Mouse (Mus musculus): ENCODE results near the gene Slc19a1. TPM values are rescaled to one million over a fixed set of nuclear protein-coding genes. Genes with fewer than 3 reads are reported as not detected.

The Slc19a1 gene
- total RNA-seq, 2 experiments from 2014 or later: 6.5 to 7.0 TPM

DNA sequence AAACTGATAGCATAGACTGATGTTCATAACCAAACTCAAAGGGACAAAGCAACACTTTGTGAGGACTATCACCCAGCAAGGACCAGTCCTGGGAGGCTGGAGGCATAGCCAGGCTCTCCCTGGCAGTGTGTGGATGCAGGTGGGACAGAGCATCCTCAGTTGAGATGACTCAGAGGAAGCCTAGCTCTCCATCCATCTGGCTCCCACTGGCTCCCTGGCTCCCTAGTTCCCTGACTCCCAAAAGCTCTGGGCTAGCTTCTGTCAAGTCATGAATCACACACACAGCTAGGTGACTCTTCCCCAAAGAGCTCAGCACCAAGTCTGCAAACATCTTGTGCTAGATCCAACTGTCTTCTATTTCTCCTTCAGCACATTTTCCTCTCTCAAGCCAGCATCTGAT is 61.8 kb downstream of the Slc19a1 start:
- DNase-seq: no peak

DNA sequence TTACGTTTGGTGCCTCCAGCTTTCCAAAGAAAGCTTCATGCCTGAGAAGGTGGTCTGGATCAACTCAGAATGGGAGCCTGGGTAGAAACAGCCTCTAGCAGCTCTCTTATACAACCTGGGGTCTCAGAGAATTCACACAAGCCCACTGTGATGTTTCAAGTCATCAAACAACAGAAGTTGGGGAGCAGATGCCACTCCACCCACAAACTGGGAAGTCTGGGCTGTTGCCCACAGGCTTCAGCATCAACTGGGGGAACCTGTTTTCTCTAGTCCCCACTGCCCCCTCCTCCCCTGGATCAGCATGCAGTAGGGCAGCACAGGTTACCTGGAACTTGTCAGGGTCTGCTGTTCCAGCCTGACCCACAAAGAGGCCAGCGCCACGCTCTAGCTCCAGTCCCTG is 63.6 kb downstream of the Slc19a1 start:
- DNase-seq: no peak

DNA sequence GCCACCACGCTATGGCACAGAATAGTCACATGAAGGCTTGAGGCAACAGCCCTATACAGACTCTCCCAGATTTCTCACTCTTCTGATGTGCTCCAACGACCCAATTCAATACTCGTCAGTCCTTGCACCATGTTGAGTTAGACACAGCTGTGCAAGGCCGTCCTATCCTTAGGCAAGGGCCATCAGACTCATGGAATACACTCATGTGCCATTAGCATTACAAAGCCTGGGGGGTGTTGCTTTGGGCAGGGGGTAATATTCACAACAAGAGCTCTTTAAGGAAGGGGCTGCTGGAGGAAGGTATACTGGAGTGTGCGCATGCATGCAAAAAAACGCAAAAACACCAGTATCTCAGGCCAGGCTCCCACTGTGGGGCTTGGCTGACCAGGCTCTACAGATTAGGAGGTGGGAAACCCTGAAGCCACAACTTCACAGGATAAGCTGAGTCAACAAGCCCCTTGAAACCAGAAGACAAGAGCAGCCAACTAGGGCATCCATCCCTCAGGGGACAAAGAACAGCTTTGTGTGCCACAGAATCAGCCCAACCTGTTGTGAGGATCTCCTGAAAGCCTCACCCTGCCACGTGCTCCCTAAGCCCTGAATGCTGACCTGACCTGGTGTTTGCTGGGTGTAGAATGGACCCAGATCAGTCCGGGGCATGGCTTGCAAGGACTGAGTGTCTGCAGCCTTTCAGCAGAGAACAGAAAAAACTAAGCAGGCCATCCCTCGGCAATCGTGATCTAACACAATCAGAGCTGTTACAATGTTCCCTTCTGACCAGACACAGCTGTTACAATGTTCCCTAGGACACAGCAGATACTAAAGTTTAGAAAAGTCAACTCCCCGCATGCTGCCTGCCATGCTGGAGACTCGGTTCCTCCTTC is 65.2 kb downstream of the Slc19a1 start:
- no peak for DNase-seq

DNA sequence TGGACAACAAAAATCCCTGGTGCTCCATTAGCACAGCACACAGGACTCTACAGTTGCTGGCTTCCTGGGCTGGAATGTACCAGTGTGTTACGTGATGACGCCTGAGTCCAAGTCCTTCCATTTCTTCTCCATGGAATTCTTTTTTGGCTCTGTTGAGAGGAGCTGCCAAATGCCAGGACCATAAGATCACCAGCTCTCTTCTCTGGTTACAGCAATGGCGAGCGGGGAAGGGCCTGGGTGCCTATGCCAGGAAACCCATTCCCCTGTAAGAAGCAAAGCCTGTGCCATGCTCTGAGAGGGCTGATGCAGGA is 65.8 kb downstream of the Slc19a1 start:
- no peak for DNase-seq

DNA sequence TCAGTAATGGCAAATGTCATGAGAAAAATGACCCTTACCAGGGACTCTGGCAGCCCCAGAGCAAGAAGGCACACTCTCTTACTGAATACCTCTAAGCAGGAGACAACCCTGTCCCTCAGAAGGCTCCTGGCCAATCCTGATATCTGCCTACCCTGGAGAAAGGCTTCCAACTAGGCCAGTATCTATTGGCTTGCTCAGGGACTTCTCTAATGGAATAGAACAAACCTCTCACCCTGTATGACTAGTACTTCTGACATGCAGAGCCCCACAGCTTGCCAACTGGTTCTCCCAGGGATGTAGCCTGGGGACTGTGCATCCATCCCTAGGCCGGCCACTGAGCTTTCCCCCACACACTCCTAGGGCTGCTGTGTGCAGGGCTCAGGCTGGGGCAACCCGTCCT is 66.6 kb downstream of the Slc19a1 start:
- no peak for DNase-seq

DNA sequence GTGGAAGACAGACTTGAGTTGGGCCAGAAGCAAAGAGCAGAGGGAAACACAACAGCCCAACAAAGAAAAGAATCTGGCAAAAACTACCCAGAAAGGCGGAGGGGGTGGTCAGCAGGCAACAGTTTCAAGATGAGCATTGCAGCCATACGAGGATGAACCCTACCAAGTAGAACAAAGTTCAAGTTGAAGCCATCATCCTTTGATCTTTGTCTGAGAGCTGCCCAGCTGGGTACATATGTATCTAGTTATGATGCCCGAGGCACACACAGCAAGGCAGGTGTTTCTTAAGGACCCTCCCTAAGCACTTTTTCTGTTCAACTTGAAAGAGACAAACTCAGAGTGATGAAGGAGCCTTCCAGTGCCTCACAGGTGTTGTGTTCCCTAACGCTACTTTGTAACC is 67.7 kb downstream of the Slc19a1 start:
- DNase-seq: no peak

DNA sequence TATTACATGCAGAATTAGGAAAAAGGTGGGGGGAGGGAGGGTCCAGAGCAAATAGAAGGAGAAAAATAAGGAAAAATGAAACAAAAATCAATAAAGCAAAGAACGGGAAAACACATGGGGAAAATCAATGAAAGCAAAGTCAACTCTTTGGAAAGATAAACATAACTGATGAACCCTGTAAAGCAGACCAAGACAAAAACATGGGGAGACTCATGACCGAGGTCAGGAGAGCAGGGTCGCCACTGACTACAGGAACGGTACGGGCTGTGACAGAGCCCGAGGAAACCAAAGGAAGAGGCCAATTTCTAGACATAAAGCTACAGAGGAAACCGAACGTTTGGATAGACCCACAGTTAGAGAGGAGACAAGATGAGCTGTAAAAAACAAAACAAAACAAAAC is 71.6 kb downstream of the Slc19a1 start:
- no peak for DNase-seq

DNA sequence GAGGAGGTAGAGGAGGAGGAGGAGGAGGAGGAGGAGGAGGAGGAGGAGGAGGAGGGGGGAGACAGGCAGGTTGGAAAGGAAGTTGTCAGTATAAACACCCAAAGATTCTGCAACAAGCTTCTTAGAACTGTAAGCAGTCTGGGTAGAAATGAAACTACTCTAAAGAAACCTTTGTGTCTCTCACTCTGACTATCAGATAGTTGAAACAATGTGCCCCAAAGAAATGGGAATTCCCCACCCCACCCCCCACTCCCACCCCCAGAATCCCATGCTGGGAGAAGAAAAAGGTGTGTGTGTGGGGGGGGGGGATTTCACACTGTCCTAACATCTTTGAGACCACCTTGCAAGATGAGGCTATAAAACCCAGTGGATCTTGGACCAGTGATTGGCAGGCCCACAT is 72.3 kb downstream of the Slc19a1 start:
- DNase-seq: no peak

DNA sequence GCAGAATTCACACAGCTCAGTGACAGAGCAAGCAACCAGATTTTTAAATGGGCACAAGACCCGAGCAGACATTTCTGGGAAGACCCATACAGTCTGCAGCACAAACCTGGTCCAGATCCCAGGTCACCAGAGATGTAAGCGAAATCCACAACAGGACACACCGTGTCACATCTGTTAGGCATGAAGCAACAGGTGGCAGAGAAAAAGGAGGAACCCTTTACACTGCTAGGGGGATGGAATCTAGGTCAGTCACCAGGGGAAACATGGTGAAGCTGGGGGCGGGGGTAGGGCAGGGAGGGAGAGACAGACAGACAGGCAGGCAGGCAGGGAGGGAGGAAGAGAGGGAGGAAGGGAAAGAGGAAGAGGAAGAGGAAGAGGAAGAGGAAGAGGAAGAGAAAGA is 76.1 kb downstream of the Slc19a1 start:
- no peak for DNase-seq

DNA sequence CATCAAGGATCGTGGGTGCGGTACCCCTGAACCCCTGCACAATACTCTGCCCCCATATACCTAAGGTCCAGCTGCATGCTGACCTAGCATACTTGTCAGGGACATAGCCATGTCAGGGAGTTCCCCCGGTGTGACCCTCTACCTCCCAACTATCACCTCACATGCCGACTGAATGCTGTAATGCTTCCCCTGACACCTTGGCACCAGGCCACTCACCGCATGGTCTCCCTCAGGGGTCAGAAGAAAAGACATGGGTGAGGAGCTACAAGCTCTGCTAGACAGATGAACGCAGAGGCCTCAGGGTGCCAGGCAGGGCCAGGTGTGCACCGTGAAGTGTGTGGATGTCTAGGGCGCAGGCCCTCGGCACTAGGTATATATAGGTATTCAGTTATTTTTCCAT is 78.0 kb downstream of the Slc19a1 start:
- DNase-seq: no peak

Other genes with a start within 250 kb of the Slc19a1 start
- 1 to 10 TPM; 4.6 to 8.0 TPM for gene Pcbp3, start 70.4 kb upstream of the Slc19a1 start, total RNA-seq (2021)
- gene Col18a1, start 134.3 kb downstream of the Slc19a1 start, total RNA-seq (2021): 10 to 100 TPM; 34.6 to 45.0 TPM
- 10 to 100 TPM; 37.2 to 45.5 TPM for gene Pofut2, start 227.0 kb downstream of the Slc19a1 start, total RNA-seq (2021)